Mouse (Mus musculus): ENCODE results near the gene Mn1.

GRCm38 (mm10) chr5:111489022-111489616 lies 72.0 kb downstream of the Mn1 start:
- no peak for TF ChIP-seq CTCF (IDR thresholded peaks at IDR 0.05; ENCODE audit: control insufficient read depth, insufficient read depth, insufficient replicate concordance, low read depth, low read length)
- TF ChIP-seq POLR2A (IDR thresholded peaks at IDR 0.05; ENCODE audit: control insufficient read depth, low read depth, low read length): no peak

All from testis, adult 2 months (tissue).